Mouse (Mus musculus) large intestine, adult 2 months (tissue): ENCODE measurements around the gene Tmem69. TPM values are rescaled to one million over a fixed set of nuclear protein-coding genes. Genes with fewer than 3 reads are reported as not detected.

Experiments
- polyA plus RNA-seq: library from polyadenylated mRNA; depleted of rRNA; stranded (reverse); fragments of >200 nt; gene quantifications from 2 replicates; pipeline ENCODE4 v1.2.3, GENCODE M21; 2012; rRNA removed

Tmem69 gene
- polyA plus RNA-seq, 1 experiment: 5.6 TPM

Other genes with a start within 250 kb of the Tmem69 start
- gene Mast2, start 91.8 kb downstream of the Tmem69 start, polyA plus RNA-seq: 65.4 and 117 TPM in 2 replicates
- gene Ipp, start 48.4 kb downstream of the Tmem69 start, polyA plus RNA-seq: 2.0 and 3.0 TPM in 2 replicates
- gene Gpbp1l1, start 1.7 kb upstream of the Tmem69 start, polyA plus RNA-seq: 69.3 and 74.4 TPM in 2 replicates
- gene Ccdc17, start 40.7 kb upstream of the Tmem69 start, polyA plus RNA-seq: 6.1 and 8.2 TPM in 2 replicates
- gene Nasp, start 72.0 kb upstream of the Tmem69 start, polyA plus RNA-seq: 5.4 and 6.0 TPM in 2 replicates
- 937 and 1,000 TPM in 2 replicates for gene Akr1a1, start 95.7 kb upstream of the Tmem69 start, polyA plus RNA-seq
- 346 and 395 TPM in 2 replicates for gene Prdx1, start 129.6 kb upstream of the Tmem69 start, polyA plus RNA-seq
- gene Mmachc, start 152.5 kb upstream of the Tmem69 start, polyA plus RNA-seq: 9.1 and 9.3 TPM in 2 replicates
- gene Ccdc163, start 152.6 kb upstream of the Tmem69 start, polyA plus RNA-seq: 19.4 and 23.9 TPM in 2 replicates
- 14.6 and 21.5 TPM in 2 replicates for gene Tesk2, start 165.0 kb upstream of the Tmem69 start, polyA plus RNA-seq